Mouse (Mus musculus) CH12.LX (cell line): Measurements from ENCODE around the gene Mark1.

Experiments used
- BHLHE40 ChIP-seq: IDR thresholded peaks from 2 replicates; pipeline ENCODE4 v1.6.1; 2011; ENCODE audit warnings: mild to moderate bottlenecking, low read depth, low read length, improper control_type of control experiment
- CTCF ChIP-seq, 2 experiments: IDR thresholded peaks in 1 of 2; conservative IDR thresholded peaks in 1 of 2; 2 replicates each; pipeline ENCODE4 v1.5.1; 2011 to 2012; ENCODE audit warnings: low read depth in 2 of 2, low read length in 2 of 2, improper control_type of control experiment in 1 of 2, inconsistent platforms in 1 of 2, mild to moderate bottlenecking in 1 of 2, moderate library complexity in 1 of 2
- MAX ChIP-seq: IDR thresholded peaks from 2 replicates; pipeline ENCODE4 v1.6.1; 2011; ENCODE audit warnings: low read length, improper control_type of control experiment
- POLR2A ChIP-seq: IDR thresholded peaks from 2 replicates; pipeline ENCODE4 v1.6.1; 2011; ENCODE audit warnings: low read depth, mild to moderate bottlenecking, improper control_type of control experiment, low read length
- SMC3 ChIP-seq: IDR thresholded peaks from 2 replicates; pipeline ENCODE4 v1.6.1; 2011; ENCODE audit warnings: low read depth, low read length, improper control_type of control experiment
- TCF12 ChIP-seq: IDR thresholded peaks from 2 replicates; pipeline ENCODE4 v1.6.1; 2014; ENCODE audit warnings: low read depth, mild to moderate bottlenecking, inconsistent platforms, low read length, improper control_type of control experiment
- USF2 ChIP-seq: conservative IDR thresholded peaks from 2 replicates; pipeline ENCODE4 v1.6.1; 2011; ENCODE audit warnings: low read depth, low read length, improper control_type of control experiment
- ZNF384 ChIP-seq: IDR thresholded peaks from 2 replicates; pipeline ENCODE4 v1.6.1; 2012; ENCODE audit warnings: low read depth, low read length, improper control_type of control experiment, inconsistent platforms

- TF ChIP-seq ZNF384 = no peak
- no peak for TF ChIP-seq BHLHE40
- TF ChIP-seq CTCF (conservative IDR thresholded peaks at IDR 0.05 in 1 of 2, IDR thresholded peaks at IDR 0.05 in 1 of 2; ENCODE audit: low read depth in 2 of 2, low read length in 2 of 2) = no peak
- no peak for TF ChIP-seq POLR2A
- no peak for TF ChIP-seq TCF12
- no peak for TF ChIP-seq SMC3
- TF ChIP-seq MAX = no peak
- no peak for TF ChIP-seq USF2
Observed at GRCm38 (mm10) chr1:184911861-184912260, 87.5 kb downstream of the Mark1 start.
